Mouse (Mus musculus): Measurements from ENCODE around the gene Auts2. TPM values are rescaled to one million over a fixed set of nuclear protein-coding genes. Genes with fewer than 3 reads are reported as not detected.

Auts2 gene
- polyA plus RNA-seq, 1 experiment from 2014 or later: 36.0 TPM

DNA sequence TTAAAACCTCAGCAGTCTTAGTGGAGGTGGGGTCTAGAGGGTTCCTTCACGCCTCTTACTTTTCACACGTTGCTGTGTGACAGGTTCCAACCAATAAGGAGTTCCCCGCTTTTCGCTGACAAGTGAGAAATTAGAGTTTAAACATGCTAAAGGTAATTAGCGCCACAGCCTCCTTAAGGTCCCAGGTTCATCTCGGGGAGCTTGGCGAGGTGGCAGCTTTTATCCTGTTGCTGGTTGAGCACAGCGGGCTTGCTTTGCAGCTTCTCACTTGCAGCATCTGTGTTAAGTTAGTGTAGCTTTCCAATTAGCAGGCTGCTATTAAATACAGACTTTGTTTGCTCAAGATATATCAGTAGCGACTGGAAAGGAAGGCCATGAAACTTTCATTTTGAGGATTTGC is 564.2 kb downstream of the Auts2 start:
- H3K9me3 ChIP-seq (ENCODE audit: control insufficient read depth, low read length): no peaks in the 10 kb centered on the region
- ATAC-seq (ENCODE audit: low FRiP score): no peak

DNA sequence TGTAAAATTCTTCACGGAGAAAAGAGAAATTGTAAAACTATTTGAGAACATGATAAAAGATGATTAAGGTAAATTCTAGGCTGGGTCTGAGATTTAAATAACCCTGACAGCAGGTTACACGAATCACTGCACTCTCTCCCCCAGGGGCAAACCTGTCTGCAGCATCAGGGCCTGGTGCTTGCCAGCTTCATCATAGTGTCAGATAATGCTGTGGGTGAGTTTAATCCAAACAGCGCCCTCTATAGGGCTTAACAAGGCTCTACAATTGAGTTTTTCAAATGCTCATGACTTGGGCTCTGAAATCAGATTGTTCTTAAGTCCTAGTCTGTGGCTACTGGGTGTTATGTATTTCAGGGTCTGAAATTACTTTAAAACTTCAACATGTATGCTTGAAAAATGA is 565.6 kb downstream of the Auts2 start:
- no peak for ATAC-seq (ENCODE audit: low FRiP score)

More for the DNA sequence above, 564.2 kb downstream of the Auts2 start:
- H3K36me3 ChIP-seq (ENCODE audit: control insufficient read depth, insufficient read depth, low read length): no peaks in the 10 kb centered on the region
- no peak overlapping the region for H3K4me2 ChIP-seq
- no peaks in the 10 kb centered on the region for H3K4me1 ChIP-seq (ENCODE audit: control insufficient read depth, insufficient read depth, low read length)
- 72% methylated on average over 9 of the region's 9 CpGs for WGBS
- H3K9ac ChIP-seq (ENCODE audit: low read length): no peak overlapping the region
- H3K4me3 ChIP-seq (ENCODE audit: low read depth, low read length): no peak overlapping the region
- no peaks in the 10 kb centered on the region for H3K27me3 ChIP-seq (ENCODE audit: control insufficient read depth, insufficient read depth, low read length)
- H3K27ac ChIP-seq (ENCODE audit: low read depth, low read length): no peak overlapping the region
- DNase-seq (ENCODE audit: low spot score, missing footprints): no peak

GRCm38 (mm10) chr5:131971901-131972300 is 571.2 kb downstream of the Auts2 start:
- H3K27me3 ChIP-seq (ENCODE audit: control insufficient read depth, insufficient read depth, low read length): no peaks in the 10 kb centered on the region
- no peak for DNase-seq (ENCODE audit: low spot score, missing footprints)
- H3K36me3 ChIP-seq (ENCODE audit: control insufficient read depth, insufficient read depth, low read length): no peaks in the 10 kb centered on the region
- ATAC-seq (ENCODE audit: low FRiP score): no peak
- WGBS: 91% methylated on average over 2 of the region's 2 CpGs
- no peaks in the 10 kb centered on the region for H3K9me3 ChIP-seq (ENCODE audit: control insufficient read depth, low read length)
- no peak overlapping the region for H3K4me2 ChIP-seq
- no peak overlapping the region for H3K4me3 ChIP-seq (ENCODE audit: low read depth, low read length)
- no peak overlapping the region for H3K27ac ChIP-seq (ENCODE audit: low read depth, low read length)
- no peak overlapping the region for H3K9ac ChIP-seq (ENCODE audit: low read length)
- H3K4me1 ChIP-seq (ENCODE audit: control insufficient read depth, insufficient read depth, low read length): peaks cover 3% of the 10 kb centered on the region

More for the DNA sequence above, 565.6 kb downstream of the Auts2 start:
- no peaks in the 10 kb centered on the region for H3K9me3 ChIP-seq (ENCODE audit: control insufficient read depth, low read length)
- no peak overlapping the region for H3K9ac ChIP-seq (ENCODE audit: low read length)
- no peak for DNase-seq (ENCODE audit: low spot score, missing footprints)
- H3K27me3 ChIP-seq (ENCODE audit: control insufficient read depth, insufficient read depth, low read length): no peaks in the 10 kb centered on the region
- H3K36me3 ChIP-seq (ENCODE audit: control insufficient read depth, insufficient read depth, low read length): no peaks in the 10 kb centered on the region
- H3K4me1 ChIP-seq (ENCODE audit: control insufficient read depth, insufficient read depth, low read length): no peaks in the 10 kb centered on the region
- 54% methylated on average over 3 of the region's 3 CpGs for WGBS
- H3K4me3 ChIP-seq (ENCODE audit: low read depth, low read length): no peak overlapping the region
- no peak overlapping the region for H3K4me2 ChIP-seq
- H3K27ac ChIP-seq (ENCODE audit: low read depth, low read length): no peak overlapping the region

DNA sequence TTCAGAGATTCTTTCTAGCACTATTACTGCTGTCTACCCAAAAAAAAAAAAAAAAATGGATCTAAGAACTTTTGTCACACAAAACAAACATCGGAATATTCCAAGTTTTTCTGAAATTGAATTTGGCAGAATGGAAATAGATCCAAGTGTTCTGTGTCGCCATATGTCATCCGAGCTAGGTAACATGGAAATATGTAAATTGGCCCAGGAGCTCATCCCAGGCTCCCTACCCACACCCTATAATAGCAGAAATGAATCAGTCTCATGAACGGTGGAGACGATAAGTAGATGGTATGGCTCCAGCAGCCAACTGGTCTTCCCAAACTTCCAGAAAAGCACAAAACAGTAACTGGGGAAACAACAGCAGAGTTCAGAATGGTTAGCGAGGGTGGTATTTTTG is 577.6 kb downstream of the Auts2 start:
- peaks cover 7% of the 10 kb centered on the region for H3K4me1 ChIP-seq (ENCODE audit: control insufficient read depth, insufficient read depth, low read length)

DNA sequence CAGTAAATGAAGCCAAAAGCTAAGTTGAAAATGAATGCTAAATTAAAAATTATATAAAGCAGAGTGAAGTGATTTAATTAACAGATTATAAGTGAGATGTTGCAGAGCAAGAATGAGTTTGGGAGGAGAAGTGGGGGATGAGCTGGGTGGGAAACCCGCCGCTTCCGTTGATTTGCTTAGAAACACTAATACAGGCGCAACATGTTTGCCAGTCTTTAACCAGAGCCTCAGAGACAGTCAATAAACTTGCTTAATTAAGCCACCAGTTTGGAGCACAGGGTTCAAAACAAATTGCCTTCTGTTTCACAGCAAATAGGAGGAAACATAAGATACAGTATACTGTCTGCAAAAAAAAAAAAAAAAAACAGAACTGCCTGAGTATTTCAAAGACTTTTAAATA is 579.6 kb downstream of the Auts2 start:
- Histone ChIP-seq H3K4me2 (no peak overlapping the region), H3K27ac (ENCODE audit: low read depth, low read length) (no peak overlapping the region), H3K27me3 (ENCODE audit: control insufficient read depth, insufficient read depth, low read length) (no peaks in the 10 kb centered on the region), H3K9me3 (ENCODE audit: control insufficient read depth, low read length) (no peaks in the 10 kb centered on the region; the same call in 1 of the 2 replicates), H3K4me3 (ENCODE audit: low read depth, low read length) (no peak overlapping the region), H3K9ac (ENCODE audit: low read length) (no peak overlapping the region), H3K4me1 (ENCODE audit: control insufficient read depth, insufficient read depth, low read length) (peaks cover 7% of the 10 kb centered on the region), H3K36me3 (ENCODE audit: control insufficient read depth, insufficient read depth, low read length) (no peaks in the 10 kb centered on the region)
- WGBS: 92% methylated on average over 4 of the region's 4 CpGs
- ATAC-seq (ENCODE audit: low FRiP score) (no peak), DNase-seq (ENCODE audit: low spot score, missing footprints) (no peak)

More for the DNA sequence above, 577.6 kb downstream of the Auts2 start:
- no peak for DNase-seq (ENCODE audit: low spot score, missing footprints)
- no peaks in the 10 kb centered on the region for H3K9me3 ChIP-seq (ENCODE audit: control insufficient read depth, low read length)
- no peaks in the 10 kb centered on the region for H3K36me3 ChIP-seq (ENCODE audit: control insufficient read depth, insufficient read depth, low read length)
- no peak overlapping the region for H3K4me2 ChIP-seq
- H3K27me3 ChIP-seq (ENCODE audit: control insufficient read depth, insufficient read depth, low read length): no peaks in the 10 kb centered on the region
- no peak for ATAC-seq (ENCODE audit: low FRiP score)
- H3K4me3 ChIP-seq (ENCODE audit: low read depth, low read length): no peak overlapping the region
- WGBS: 92% methylated on average over 6 of the region's 6 CpGs
- H3K9ac ChIP-seq (ENCODE audit: low read length): no peak overlapping the region
- H3K27ac ChIP-seq (ENCODE audit: low read depth, low read length): no peak overlapping the region

- ATAC-seq (ENCODE audit: low FRiP score): no peak
- no peak overlapping the region for H3K4me3 ChIP-seq (ENCODE audit: low read depth, low read length)
- H3K4me2 ChIP-seq: no peak overlapping the region
- no peaks in the 10 kb centered on the region; the same call in 1 of the 2 replicates for H3K9me3 ChIP-seq (ENCODE audit: control insufficient read depth, low read length)
- H3K27ac ChIP-seq (ENCODE audit: low read depth, low read length): no peak overlapping the region
- H3K27me3 ChIP-seq (ENCODE audit: control insufficient read depth, insufficient read depth, low read length): no peaks in the 10 kb centered on the region
- peaks cover 4% of the 10 kb centered on the region; the same call in 1 of the 2 replicates for H3K4me1 ChIP-seq (ENCODE audit: control insufficient read depth, insufficient read depth, low read length)
- H3K9ac ChIP-seq (ENCODE audit: low read length): no peak overlapping the region
- WGBS: 87% methylated on average over 2 of the region's 2 CpGs
- no peaks in the 10 kb centered on the region for H3K36me3 ChIP-seq (ENCODE audit: control insufficient read depth, insufficient read depth, low read length)
- no peak for DNase-seq (ENCODE audit: low spot score, missing footprints)
These were observed 581.3 kb downstream of the Auts2 start for GRCm38 (mm10) chr5:131961859-131962258.

DNA sequence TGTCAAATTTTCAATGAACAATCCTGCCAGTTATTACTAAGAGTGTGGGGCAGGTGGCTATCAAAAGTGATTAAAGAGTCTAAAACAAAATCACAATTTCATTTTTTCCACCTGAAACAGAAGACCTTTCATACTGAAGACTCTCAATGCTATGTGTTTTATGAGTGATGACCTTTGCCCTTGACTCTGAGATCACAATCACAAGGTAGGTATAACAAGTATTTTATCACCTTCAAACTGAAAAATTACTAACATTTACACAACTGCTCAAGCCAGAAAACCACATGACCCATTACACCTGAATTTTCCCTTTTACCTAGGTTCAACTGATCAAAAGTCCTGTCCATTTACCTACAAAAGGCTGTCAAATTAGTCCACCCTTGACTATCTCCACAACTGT is 582.7 kb downstream of the Auts2 start:
- DNase-seq (ENCODE audit: low spot score, missing footprints): peak; percentile 17
- H3K4me2 ChIP-seq: no peak overlapping the region
- no peaks in the 10 kb centered on the region for H3K4me1 ChIP-seq (ENCODE audit: control insufficient read depth, insufficient read depth, low read length)
- H3K27me3 ChIP-seq (ENCODE audit: control insufficient read depth, insufficient read depth, low read length): no peaks in the 10 kb centered on the region
- H3K9me3 ChIP-seq (ENCODE audit: control insufficient read depth, low read length): no peaks in the 10 kb centered on the region; the same call in 1 of the 2 replicates
- no peak overlapping the region for H3K9ac ChIP-seq (ENCODE audit: low read length)
- no peak overlapping the region for H3K27ac ChIP-seq (ENCODE audit: low read depth, low read length)
- no peaks in the 10 kb centered on the region for H3K36me3 ChIP-seq (ENCODE audit: control insufficient read depth, insufficient read depth, low read length)
- ATAC-seq (ENCODE audit: low FRiP score): no peak
- H3K4me3 ChIP-seq (ENCODE audit: low read depth, low read length): no peak overlapping the region

DNA sequence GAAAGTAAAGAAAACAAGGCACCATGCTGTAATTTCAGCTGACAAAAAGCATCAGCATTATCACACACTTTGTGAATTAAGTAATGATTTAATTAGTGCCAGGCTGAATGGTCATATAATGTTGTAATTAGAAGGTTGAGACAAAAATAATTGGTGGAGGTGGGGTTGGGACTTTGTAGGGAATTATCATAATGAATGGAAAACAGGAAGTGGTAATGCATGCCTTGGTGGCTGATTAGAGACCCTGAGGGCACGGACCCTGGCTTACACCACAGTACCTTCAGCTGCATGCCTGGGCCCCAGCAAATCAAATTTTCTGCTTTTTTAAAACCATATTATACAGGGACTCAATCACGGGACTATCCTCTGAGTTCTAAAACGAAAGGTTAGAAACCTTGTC is 586.1 kb downstream of the Auts2 start:
- no peak overlapping the region for H3K4me2 ChIP-seq
- no peak for DNase-seq (ENCODE audit: low spot score, missing footprints)
- ATAC-seq (ENCODE audit: low FRiP score): no peak
- no peaks in the 10 kb centered on the region for H3K27me3 ChIP-seq (ENCODE audit: control insufficient read depth, insufficient read depth, low read length)
- H3K4me1 ChIP-seq (ENCODE audit: control insufficient read depth, insufficient read depth, low read length): no peaks in the 10 kb centered on the region
- H3K27ac ChIP-seq (ENCODE audit: low read depth, low read length): no peak overlapping the region
- no peaks in the 10 kb centered on the region for H3K36me3 ChIP-seq (ENCODE audit: control insufficient read depth, insufficient read depth, low read length)
- no peaks in the 10 kb centered on the region; the same call in 1 of the 2 replicates for H3K9me3 ChIP-seq (ENCODE audit: control insufficient read depth, low read length)
- H3K9ac ChIP-seq (ENCODE audit: low read length): no peak overlapping the region
- 86% methylated on average over 3 of the region's 3 CpGs for WGBS
- H3K4me3 ChIP-seq (ENCODE audit: low read depth, low read length): no peak overlapping the region

GRCm38 (mm10) chr5:131956090-131956489 is 587.1 kb downstream of the Auts2 start:
- H3K9me3 ChIP-seq (ENCODE audit: control insufficient read depth, low read length): no peaks in the 10 kb centered on the region; the same call in 1 of the 2 replicates
- WGBS: 68% methylated on average over 7 of the region's 7 CpGs
- ATAC-seq (ENCODE audit: low FRiP score): no peak

More at GRCm38 (mm10) chr5:131956090-131956489, 587.1 kb downstream of the Auts2 start:
- H3K27ac ChIP-seq (ENCODE audit: low read depth, low read length): no peak overlapping the region
- H3K36me3 ChIP-seq (ENCODE audit: control insufficient read depth, insufficient read depth, low read length): no peaks in the 10 kb centered on the region
- H3K4me1 ChIP-seq (ENCODE audit: control insufficient read depth, insufficient read depth, low read length): no peaks in the 10 kb centered on the region
- no peaks in the 10 kb centered on the region for H3K27me3 ChIP-seq (ENCODE audit: control insufficient read depth, insufficient read depth, low read length)
- H3K9ac ChIP-seq (ENCODE audit: low read length): no peak overlapping the region
- DNase-seq (ENCODE audit: low spot score, missing footprints): peak; percentile 77
- H3K4me3 ChIP-seq (ENCODE audit: low read depth, low read length): no peak overlapping the region
- H3K4me2 ChIP-seq: no peak overlapping the region

Data from midbrain, embryonic 11.5 days (tissue).